Mouse (Mus musculus) MEL (cell line): ENCODE measurements at regions not wholly inside any gene's neighbourhood (a gene's known extent, or its start where the extent isn't known, plus 50 kb on each side); places are given as distances from the start of the nearest gene placed in this dataset.

Source experiments
- DNase-seq: peaks from one replicate; pipeline ENCODE4 v3.0.0; 2011; ENCODE audit warnings: low read depth, low spot score
- H3K27ac ChIP-seq: 2 replicates; pipeline ENCODE4 v1.5.1; 2012; ENCODE audit warnings: low read depth, mild to moderate bottlenecking, control low read depth, low read length, moderate library complexity; ENCODE audit not compliant: control insufficient read depth
- H3K27me3 ChIP-seq, 2 experiments: fragments of 150-350 bp in 1 of 2; sonication (generic) in 1 of 2; 2 replicates each; pipeline ENCODE4 v1.6.1; 2012; ENCODE audit warnings: low read length in 2 of 2, mild to moderate bottlenecking in 2 of 2, improper control_type of control experiment in 1 of 2, moderate library complexity in 1 of 2; ENCODE audit not compliant: insufficient read depth in 2 of 2, control insufficient read depth in 1 of 2
- H3K36me3 ChIP-seq, 2 experiments: 2 replicates each; pipeline ENCODE4 v1.6.1; 2012 to 2014; ENCODE audit warnings: low read length in 2 of 2, improper control_type of control experiment in 1 of 2, inconsistent platforms in 1 of 2, mild to moderate bottlenecking in 1 of 2; ENCODE audit not compliant: insufficient read depth in 2 of 2, control insufficient read depth in 1 of 2
- H3K4me1 ChIP-seq, 2 experiments: fragments of 150-350 bp in 1 of 2; sonication (generic) in 1 of 2; 2 replicates each; pipeline ENCODE4 v1.6.1; 2012; ENCODE audit warnings: low read length in 2 of 2, improper control_type of control experiment in 1 of 2, mild to moderate bottlenecking in 1 of 2; ENCODE audit not compliant: insufficient read depth in 2 of 2, control insufficient read depth in 1 of 2
- H3K4me3 ChIP-seq, 2 experiments: fragments of 150-350 bp in 1 of 2; sonication (generic) in 1 of 2; 2 replicates each; pipeline ENCODE4 v1.5.1; 2012; ENCODE audit warnings: low read depth in 2 of 2, low read length in 2 of 2, mild to moderate bottlenecking in 2 of 2, moderate library complexity in 2 of 2, control low read depth in 1 of 2, improper control_type of control experiment in 1 of 2; ENCODE audit not compliant: control insufficient read depth in 1 of 2, insufficient read depth in 1 of 2
- H3K79me2 ChIP-seq: 2 replicates; pipeline ENCODE4 v1.6.1; 2012; ENCODE audit warnings: mild to moderate bottlenecking, low read length, moderate library complexity; ENCODE audit not compliant: control insufficient read depth, poor library complexity, insufficient read depth
- H3K9ac ChIP-seq: 2 replicates; pipeline ENCODE4 v1.6.1; 2012; ENCODE audit warnings: low read depth, mild to moderate bottlenecking, control low read depth, low read length, moderate library complexity; ENCODE audit not compliant: control insufficient read depth, poor library complexity, severe bottlenecking
- H3K9me3 ChIP-seq: fragments of 150-350 bp; sonication (generic); replicated peaks from 2 replicates; pipeline ENCODE4 v1.6.1; 2012; ENCODE audit warnings: mild to moderate bottlenecking, low read length, improper control_type of control experiment, moderate library complexity; ENCODE audit not compliant: insufficient read depth
- BHLHE40 ChIP-seq: IDR thresholded peaks from 2 replicates; pipeline ENCODE4 v1.6.1; 2012; ENCODE audit warnings: low read depth, mild to moderate bottlenecking, inconsistent platforms, low read length, improper control_type of control experiment, borderline replicate concordance
- CHD1 ChIP-seq: IDR thresholded peaks from 2 replicates; pipeline ENCODE4 v1.6.1; 2012; ENCODE audit warnings: low read depth, mild to moderate bottlenecking, inconsistent platforms, low read length, improper control_type of control experiment
- CTCF ChIP-seq, 3 experiments: IDR thresholded peaks in 2 of 3; conservative IDR thresholded peaks in 1 of 3; 2 replicates each; pipeline ENCODE4 v1.5.1; 2011 to 2012; ENCODE audit warnings: low read length in 3 of 3, low read depth in 2 of 3, mild to moderate bottlenecking in 2 of 3, improper control_type of control experiment in 1 of 3, inconsistent platforms in 1 of 3, mixed read lengths in 1 of 3, moderate library complexity in 1 of 3; ENCODE audit not compliant: control insufficient read depth in 1 of 3, insufficient read depth in 1 of 3, poor library complexity in 1 of 3, severe bottlenecking in 1 of 3
- ELF1 ChIP-seq: IDR thresholded peaks from 2 replicates; pipeline ENCODE4 v1.6.1; 2014; ENCODE audit warnings: low read depth, mild to moderate bottlenecking, inconsistent platforms, low read length, improper control_type of control experiment, moderate library complexity
- EP300 ChIP-seq, 2 experiments: IDR thresholded peaks; 2 replicates each; pipeline ENCODE4 v1.6.1; 2011; ENCODE audit warnings: improper control_type of control experiment in 2 of 2, low read length in 2 of 2, low read depth in 1 of 2, mild to moderate bottlenecking in 1 of 2
- ETS1 ChIP-seq: IDR thresholded peaks from 2 replicates; pipeline ENCODE4 v1.6.1; 2012; ENCODE audit warnings: low read depth, mild to moderate bottlenecking, inconsistent platforms, low read length, improper control_type of control experiment, moderate library complexity
- GABPA ChIP-seq: IDR thresholded peaks from 2 replicates; pipeline ENCODE4 v1.6.1; 2012; ENCODE audit warnings: low read depth, mild to moderate bottlenecking, inconsistent platforms, low read length, improper control_type of control experiment, moderate library complexity
- GATA1 ChIP-seq: IDR thresholded peaks from 2 replicates; pipeline ENCODE4 v1.6.1; 2011; ENCODE audit warnings: low read depth, low read length, improper control_type of control experiment
- KAT2A ChIP-seq: conservative IDR thresholded peaks from 2 replicates; pipeline ENCODE4 v1.6.1; 2012; ENCODE audit warnings: low read depth, low read length, improper control_type of control experiment, inconsistent platforms
- MAFK ChIP-seq: IDR thresholded peaks from 2 replicates; pipeline ENCODE4 v1.6.1; 2011; ENCODE audit warnings: low read depth, mild to moderate bottlenecking, low read length, improper control_type of control experiment, borderline replicate concordance
- MAX ChIP-seq: IDR thresholded peaks from 2 replicates; pipeline ENCODE4 v1.6.1; 2011; ENCODE audit warnings: low read length, improper control_type of control experiment
- MAZ ChIP-seq: IDR thresholded peaks from 2 replicates; pipeline ENCODE4 v1.6.1; 2012; ENCODE audit warnings: low read depth, mild to moderate bottlenecking, inconsistent platforms, low read length, improper control_type of control experiment
- MEF2A ChIP-seq: IDR thresholded peaks from 2 replicates; pipeline ENCODE4 v1.6.1; 2014; ENCODE audit warnings: low read depth, mild to moderate bottlenecking, inconsistent platforms, low read length, improper control_type of control experiment; ENCODE audit not compliant: poor library complexity, insufficient replicate concordance, severe bottlenecking; ENCODE audit errors: extremely low read depth
- MXI1 ChIP-seq: IDR thresholded peaks from 2 replicates; pipeline ENCODE4 v1.6.1; 2011; ENCODE audit warnings: mild to moderate bottlenecking, low read depth, low read length, improper control_type of control experiment
- MYB ChIP-seq: IDR thresholded peaks from 2 replicates; pipeline ENCODE4 v1.6.1; 2011; ENCODE audit warnings: mild to moderate bottlenecking, low read depth, low read length, improper control_type of control experiment
- MYC ChIP-seq: IDR thresholded peaks from 2 replicates; pipeline ENCODE4 v1.6.1; 2011; ENCODE audit warnings: low read depth, mild to moderate bottlenecking, low read length, improper control_type of control experiment, moderate library complexity
- NELFE ChIP-seq: IDR thresholded peaks from 2 replicates; pipeline ENCODE4 v1.6.1; 2011; ENCODE audit warnings: low read depth, low read length, improper control_type of control experiment
- POLR2A ChIP-seq, 2 experiments: IDR thresholded peaks; 2 replicates each; pipeline ENCODE4 v1.6.1; 2011 to 2012; ENCODE audit warnings: low read length in 2 of 2, mild to moderate bottlenecking in 2 of 2, control low read depth in 1 of 2, improper control_type of control experiment in 1 of 2, low read depth in 1 of 2, moderate library complexity in 1 of 2; ENCODE audit not compliant: control insufficient read depth in 1 of 2, insufficient read depth in 1 of 2, poor library complexity in 1 of 2
- POLR2AphosphoS2 ChIP-seq: IDR thresholded peaks from 2 replicates; pipeline ENCODE4 v1.6.1; 2011; ENCODE audit warnings: low read length, improper control_type of control experiment
- POLR2AphosphoS5 ChIP-seq: IDR thresholded peaks from 2 replicates; pipeline ENCODE4 v1.6.1; 2012; ENCODE audit warnings: low read depth, borderline replicate concordance, mild to moderate bottlenecking, inconsistent platforms, low read length, moderate library complexity, mixed read lengths
- RCOR1 ChIP-seq: IDR thresholded peaks from 2 replicates; pipeline ENCODE4 v1.6.1; 2012; ENCODE audit warnings: low read depth, mild to moderate bottlenecking, inconsistent platforms, low read length, improper control_type of control experiment
- SIN3A ChIP-seq: IDR thresholded peaks from 2 replicates; pipeline ENCODE4 v1.6.1; 2012; ENCODE audit warnings: low read length, improper control_type of control experiment, inconsistent platforms
- SMC3 ChIP-seq: IDR thresholded peaks from 2 replicates; pipeline ENCODE4 v1.6.1; 2011; ENCODE audit warnings: low read depth, low read length, improper control_type of control experiment
- TAL1 ChIP-seq: IDR thresholded peaks from 2 replicates; pipeline ENCODE4 v1.6.1; 2012; ENCODE audit warnings: mild to moderate bottlenecking, inconsistent platforms, low read length, moderate library complexity, mixed read lengths
- TBP ChIP-seq: IDR thresholded peaks from 2 replicates; pipeline ENCODE4 v1.8.0; 2011; ENCODE audit warnings: low read depth, low read length, improper control_type of control experiment
- TCF12 ChIP-seq: IDR thresholded peaks from 2 replicates; pipeline ENCODE4 v1.6.1; 2014; ENCODE audit warnings: low read depth, mild to moderate bottlenecking, inconsistent platforms, low read length, improper control_type of control experiment, moderate library complexity
- USF1 ChIP-seq: IDR thresholded peaks from 2 replicates; pipeline ENCODE4 v1.6.1; 2014; ENCODE audit warnings: low read depth, mild to moderate bottlenecking, inconsistent platforms, low read length, improper control_type of control experiment, moderate library complexity
- USF2 ChIP-seq, 2 experiments: IDR thresholded peaks; 2 replicates each; pipeline ENCODE4 v1.6.1; 2011 to 2012; ENCODE audit warnings: improper control_type of control experiment in 2 of 2, low read length in 2 of 2, borderline replicate concordance in 1 of 2, inconsistent platforms in 1 of 2, low read depth in 1 of 2, mild to moderate bottlenecking in 1 of 2; ENCODE audit not compliant: insufficient read depth in 1 of 2
- ZC3H11A ChIP-seq: IDR thresholded peaks from 2 replicates; pipeline ENCODE4 v1.6.1; 2012; ENCODE audit warnings: low read depth, mild to moderate bottlenecking, inconsistent platforms, low read length, improper control_type of control experiment
- ZNF384 ChIP-seq: IDR thresholded peaks from 2 replicates; pipeline ENCODE4 v1.6.1; 2012; ENCODE audit warnings: low read depth, mild to moderate bottlenecking, inconsistent platforms, low read length, improper control_type of control experiment

- H3K4me1 ChIP-seq = no peaks in the 10 kb centered on the region
- H3K9ac ChIP-seq = no peak overlapping the region
- no peak for TF ChIP-seq POLR2AphosphoS5
- no peak for TF ChIP-seq NELFE
- TF ChIP-seq SMC3 = no peak
- no peak for TF ChIP-seq TBP
- TF ChIP-seq POLR2AphosphoS2 = no peak
- no peak for TF ChIP-seq MYB
- TF ChIP-seq SIN3A = no peak
- TF ChIP-seq EP300 (IDR thresholded peaks at IDR 0.05; ENCODE audit: low read depth in 1 of 2, low read length in 2 of 2) = no peak
- TF ChIP-seq ZC3H11A = no peak
- no peak for TF ChIP-seq TCF12
- no peak for TF ChIP-seq CHD1
- no peak for TF ChIP-seq USF2 (IDR thresholded peaks at IDR 0.05; ENCODE audit: borderline replicate concordance in 1 of 2, insufficient read depth in 1 of 2, low read depth in 1 of 2, low read length in 2 of 2)
- no peak for TF ChIP-seq MAFK
- H3K27me3 ChIP-seq = no peaks in the 10 kb centered on the region
- H3K9me3 ChIP-seq = no peaks in the 10 kb centered on the region
- no peak overlapping the region for H3K27ac ChIP-seq
- H3K79me2 ChIP-seq = no peaks in the 10 kb centered on the region
- H3K4me3 ChIP-seq = no peak overlapping the region
- H3K36me3 ChIP-seq = no peaks in the 10 kb centered on the region
- DNase-seq = no peak
Observed at GRCm38 (mm10) chrX:121764460-121764859, 632.7 kb downstream of the Nap1l3 start.

- TF ChIP-seq BHLHE40 (peak; percentile 58; the same call in 1 of the 2 replicates), RCOR1 (peak; percentile 99), MYC (peak; percentile 66; the same call in 1 of the 2 replicates), EP300 (IDR thresholded peaks at IDR 0.05; ENCODE audit: low read depth in 1 of 2, low read length in 2 of 2) (peak; percentile 95 to 96), KAT2A (peak; percentile 40; the same call in 1 of the 2 replicates), USF1 (peak; percentile 55; the same call in 1 of the 2 replicates), SMC3 (0 out of 2 replicates have a peak, but pooled peaks have one; percentile 8), MXI1 (peak; percentile 39; the same call in 1 of the 2 replicates), GATA1 (peak; percentile 87), MAZ (no peak), MAFK (peak; percentile 80), POLR2A (IDR thresholded peaks at IDR 0.05; ENCODE audit: control insufficient read depth in 1 of 2, insufficient read depth in 1 of 2, low read depth in 1 of 2, low read length in 2 of 2, poor library complexity in 1 of 2) (no peak), ZC3H11A (peak; percentile 8; the same call in 1 of the 2 replicates), MEF2A (peak; percentile 49; the same call in 1 of the 2 replicates), TAL1 (peak; percentile 43; the same call in 1 of the 2 replicates), TCF12 (peak; percentile 94), POLR2AphosphoS2 (no peak), CTCF (IDR thresholded peaks at IDR 0.05 in 2 of 3, conservative IDR thresholded peaks at IDR 0.05 in 1 of 3; ENCODE audit: control insufficient read depth in 1 of 3, insufficient read depth in 1 of 3, low read depth in 2 of 3, low read length in 3 of 3, poor library complexity in 1 of 3, severe bottlenecking in 1 of 3) (no peak), ETS1 (peak; percentile 90), MAX (peak; percentile 70; the same call in 1 of the 2 replicates), MYB (peak; percentile 81), ELF1 (0 out of 2 replicates have a peak, but pooled peaks have one; percentile 41), ZNF384 (peak; percentile 86), GABPA (no peak)
- Histone ChIP-seq H3K4me1 (peaks cover 0 to 3% of the 10 kb centered on the region in 2 experiments; a peak in 1 of 4 replicates), H3K4me3 (no peak overlapping the region), H3K79me2 (no peaks in the 10 kb centered on the region), H3K9ac (no peak overlapping the region), H3K9me3 (no peaks in the 10 kb centered on the region), H3K27me3 (no peaks in the 10 kb centered on the region), H3K36me3 (no peaks in the 10 kb centered on the region), H3K27ac (no peak overlapping the region)
- peak; percentile 91 for DNase-seq
Observed at GRCm38 (mm10) chrX:121753010-121753409, 644.2 kb downstream of the Nap1l3 start.
